Mouse (Mus musculus) cortical plate, adult 2 months (tissue): ENCODE measurements around the gene Rb1.

Experiments
- CTCF ChIP-seq: fragments of 200-500 bp; IDR thresholded peaks from 2 replicates; pipeline ENCODE4 v1.5.1; 2011; ENCODE audit warnings: mild to moderate bottlenecking, control low read depth, low read length; ENCODE audit not compliant: insufficient read depth; ENCODE audit errors: extremely low read depth
- POLR2A ChIP-seq: fragments of 200-500 bp; IDR thresholded peaks from 2 replicates; pipeline ENCODE4 v1.6.1; 2011; ENCODE audit warnings: mild to moderate bottlenecking, low read length, control low read depth; ENCODE audit not compliant: insufficient read depth; ENCODE audit errors: extremely low read depth

DNA sequence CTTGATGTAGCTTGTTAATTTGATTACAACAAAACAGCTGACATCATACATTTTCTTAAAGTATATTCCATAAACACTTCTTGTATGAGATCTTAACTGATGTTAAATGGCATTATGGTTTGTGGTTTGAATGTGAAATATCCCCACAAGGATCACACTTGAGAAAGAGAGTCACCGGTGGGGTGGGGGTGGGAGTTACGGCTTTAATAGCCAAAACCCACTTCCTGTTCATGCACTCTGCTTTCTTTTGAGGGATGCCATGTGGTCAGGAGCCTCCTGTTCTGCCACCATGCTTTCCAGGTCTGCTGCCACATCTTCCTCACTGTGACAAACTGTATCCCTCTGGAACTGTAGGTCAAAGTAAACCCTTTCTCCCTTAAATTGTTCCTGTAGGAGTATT is 35.7 kb downstream of the Rb1 start:
- TF ChIP-seq CTCF (no peak), POLR2A (no peak)
